Mouse (Mus musculus) liver (tissue): Measurements from ENCODE around the gene Olfr112.
"Not testable (repeated sequence)": the region's sequence is repeated elsewhere in the genome, so short reads cannot be mapped to it uniquely, and the experiment has no call there.

Source experiments
- DNase-seq: peaks from one replicate; pipeline ENCODE4 v3.0.0-alpha.2; 2020; ENCODE audit warnings: mixed read lengths

The Olfr112 gene

GRCm38 (mm10) chr17:37569351-37569750 lies at the start of gene Olfr112:
Gene Olfr112 (minus strand): TSS chr17:37569451.
- DNase-seq = no peak

GRCm38 (mm10) chr17:37592643-37593042 lies 23.4 kb upstream of the Olfr112 start, which contains the start of gene Olfr114:
Gene Olfr114 (minus strand): TSS chr17:37592743.
- DNase-seq = no peak

- no peak for DNase-seq
Measured at GRCm38 (mm10) chr17:37577563-37577962, 8.3 kb upstream of the Olfr112 start, which contains the start of gene Olfr113. Gene Olfr113 (minus strand): TSS chr17:37577663.

GRCm38 (mm10) chr17:37558913-37559615 lies 10.2 kb downstream of the Olfr112 start:
- no peak for DNase-seq

- no peak for DNase-seq
Measured at GRCm38 (mm10) chr17:37543800-37544435, 25.3 kb downstream of the Olfr112 start.

- DNase-seq = no peak
Measured at GRCm38 (mm10) chr17:37541454-37542119, 27.7 kb downstream of the Olfr112 start.

- DNase-seq = not testable (repeated sequence)
Measured at GRCm38 (mm10) chr17:37538416-37538815, 30.8 kb downstream of the Olfr112 start.

GRCm38 (mm10) chr17:37535173-37535572 lies 34.1 kb downstream of the Olfr112 start:
- DNase-seq = no peak

- DNase-seq = not testable (repeated sequence)
Measured at GRCm38 (mm10) chr17:37525427-37525826, 43.8 kb downstream of the Olfr112 start.

- DNase-seq = not testable (repeated sequence)
Measured at GRCm38 (mm10) chr17:37524612-37525011, 44.6 kb downstream of the Olfr112 start.
